Mouse (Mus musculus): Measurements from ENCODE around the gene Vmn1r86.
"Not testable (repeated sequence)": the region's sequence is repeated elsewhere in the genome, so short reads cannot be mapped to it uniquely, and the experiment has no call there.

Vmn1r86 gene

GRCm38 (mm10) chr7:13119817-13120216 is at the start of gene Vmn1r86:
TSS of gene Vmn1r86 (minus strand) at chr7:13119917.
- no peak for DNase-seq

GRCm38 (mm10) chr7:13159268-13159667 is 39.6 kb upstream of the Vmn1r86 start, which contains the start of gene Vmn1r88:
TSS of gene Vmn1r88 (plus strand) at chr7:13159568.
- no peak for DNase-seq

GRCm38 (mm10) chr7:13140057-13140456 is 20.3 kb upstream of the Vmn1r86 start, which contains the start of gene Vmn1r87:
TSS of gene Vmn1r87 (minus strand) at chr7:13140157.
- no peak for DNase-seq

GRCm38 (mm10) chr7:13137340-13137739 is 17.6 kb upstream of the Vmn1r86 start:
- no peak for DNase-seq

- DNase-seq: no peak
Observed at GRCm38 (mm10) chr7:13131856-13132255, 12.1 kb upstream of the Vmn1r86 start.

- DNase-seq: peak; percentile 9
Observed at GRCm38 (mm10) chr7:13123554-13124153, 3.9 kb upstream of the Vmn1r86 start.

- DNase-seq: no peak
Observed at GRCm38 (mm10) chr7:13095073-13095472, 24.6 kb downstream of the Vmn1r86 start, which contains the start of gene Vmn1r85. TSS of gene Vmn1r85 (minus strand) at chr7:13095173.

GRCm38 (mm10) chr7:13072293-13072692 is 47.4 kb downstream of the Vmn1r86 start:
- no peak for DNase-seq

- DNase-seq: not testable (repeated sequence)
Observed at GRCm38 (mm10) chr7:13063399-13063798, 56.3 kb downstream of the Vmn1r86 start.

- DNase-seq: no peak
Observed at GRCm38 (mm10) chr7:13059536-13059935, 60.2 kb downstream of the Vmn1r86 start.

- DNase-seq: no peak
Observed at GRCm38 (mm10) chr7:13056913-13057700, 62.6 kb downstream of the Vmn1r86 start.

- peak; percentile 96 for DNase-seq
Observed at GRCm38 (mm10) chr7:13054287-13055010, 65.3 kb downstream of the Vmn1r86 start, which contains the start of gene Mzf1. TSS of gene Mzf1 (minus strand) at chr7:13054764.

- DNase-seq: no peak
Observed at GRCm38 (mm10) chr7:13053961-13054286, 65.8 kb downstream of the Vmn1r86 start.

GRCm38 (mm10) chr7:13053501-13053900 is 66.2 kb downstream of the Vmn1r86 start:
- no peak for DNase-seq

- no peak for DNase-seq
Observed at GRCm38 (mm10) chr7:13053001-13053400, 66.7 kb downstream of the Vmn1r86 start.

Measured in lung, postnatal 10 days (tissue).